11 mouse cellular contexts compared by ENCODE assay signal in the genomic region with DNA sequence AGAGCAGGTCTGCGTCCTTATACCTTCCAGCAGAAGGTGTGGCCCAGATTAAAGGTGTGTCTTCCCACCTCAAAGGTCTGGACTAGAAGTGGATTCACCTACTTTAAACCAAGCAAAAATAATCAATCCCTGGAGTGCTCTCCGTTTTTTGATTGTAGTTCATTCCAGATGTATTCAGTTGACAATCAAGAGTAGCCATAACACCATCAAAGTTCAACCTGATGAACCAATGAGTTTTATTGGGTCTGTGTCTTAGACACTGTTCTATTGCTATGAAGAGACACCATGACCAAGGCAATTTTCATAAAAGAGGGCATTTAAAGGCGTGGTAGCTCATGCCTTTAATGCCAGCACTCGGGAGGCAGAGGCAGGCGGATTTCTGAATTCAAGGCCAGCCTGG. TPM values are rescaled to one million over a fixed set of nuclear protein-coding genes. Genes with fewer than 3 reads are reported as not detected.
DNase-seq lines count a peak whose midpoint lies in the region; ATAC-seq lines count a peak whose summit lies in the region.
"Had no signal": no experiment of that assay in that cellular context is flagged by ENCODE, and none has a peak within 500 bp of the region (broad histone marks: within the 10 kb centered on the region; RNA-seq: fewer than 3 reads in every experiment).

A gene (minus strand): TSS at position 101 of the 400 bp plus-strand sequence.

- WGBS in liver, embryonic 12.5 days (ENCODE audit: insufficient replicate concordance) = 83% methylated on average over 5 of the region's 5 CpGs

- H3K4me1 ChIP-seq in liver, embryonic 12.5 days = peaks cover 76% of the 10 kb centered on the region
- H3K4me1 ChIP-seq: neural tube, embryonic 12.5 days had no signal

- H3K4me2 ChIP-seq in liver, embryonic 12.5 days = peak within 1 kb of the TSS; percentile 93
- H3K4me2 ChIP-seq: neural tube, embryonic 12.5 days had no signal

- no peaks in the 10 kb centered on the region for H3K27me3 ChIP-seq in liver, embryonic 12.5 days (replicated peaks)
- H3K27me3 ChIP-seq: neural tube, embryonic 12.5 days had no signal

- peak within 1 kb of the TSS; percentile 75; the same call in 1 of the 2 replicates for H3K9ac ChIP-seq in liver, embryonic 12.5 days
- H3K9ac ChIP-seq: neural tube, embryonic 12.5 days had no signal

- no peak within 1 kb of the TSS for H3K4me3 ChIP-seq in liver, embryonic 12.5 days
- H3K4me3 ChIP-seq: neural tube, embryonic 12.5 days had no signal

- no peaks in the 10 kb centered on the region for H3K36me3 ChIP-seq in liver, embryonic 12.5 days
- H3K36me3 ChIP-seq: neural tube, embryonic 12.5 days had no signal

- no peak within 1 kb of the TSS for H3K27ac ChIP-seq in liver, embryonic 12.5 days
- H3K27ac ChIP-seq: neural tube, embryonic 12.5 days had no signal

- ATAC-seq in liver, embryonic 12.5 days = no peak

- H3K9me3 ChIP-seq in liver, embryonic 12.5 days (replicated peaks) = no peaks in the 10 kb centered on the region
- H3K9me3 ChIP-seq: neural tube, embryonic 12.5 days had no signal

- DNase-seq in adrenal gland, adult 18-20 months (ENCODE audit: low spot score in 2 of 2) = no peak
- no peak for DNase-seq in adrenal gland, adult (ENCODE audit: inconsistent age in 2 of 2, low spot score in 1 of 2)
- no peak for DNase-seq in adrenal gland, postnatal 14 days
- DNase-seq in gastrocnemius, postnatal 4 days (ENCODE audit: low spot score in 2 of 2) = no peak
- DNase-seq in embryo, embryonic 10 days (ENCODE audit: low spot score) = no peak
- DNase-seq in right cerebral cortex, postnatal 4 days = no peak
- DNase-seq in thymus, postnatal 14 days = no peak
- DNase-seq: cerebellum, adult 2 months; kidney, adult 11 months had no signal

RNA-seq across cellular contexts. Expression of the gene that starts here (rescaled TPM):
- 10 to 100 TPM; 21.7 to 27.8 TPM for total RNA-seq in adrenal gland, adult 18-20 months (2021)
- total RNA-seq in adrenal gland, postnatal 14 days (2021) = 20.8 and 29.6 TPM in 2 replicates
- 10 to 100 TPM; 44.1 to 46.3 TPM for total RNA-seq in gastrocnemius, postnatal 4 days (2021)
- 54.3 and 56.3 TPM in 2 replicates for polyA plus RNA-seq in liver, embryonic 12.5 days (2016; fragmentation: Nextera tagmentation; extraction: Ambion mirVana)
